Mouse (Mus musculus): ENCODE data around the gene Phf1. TPM values are rescaled to one million over a fixed set of nuclear protein-coding genes. Genes with fewer than 3 reads are reported as not detected.
A peak's percentile ranks its signal among the peaks of the same experiment; 100 is the strongest.

Gene Phf1
- polyA plus RNA-seq, 1 experiment from 2014 or later: 17.4 TPM

GRCm38 (mm10) chr17:26933885-26934827 lies 1.3 kb downstream of the Phf1 start:
- Histone ChIP-seq H3K27ac (replicated peaks) (peak overlapping the region; percentile 92; the same call in 1 of the 2 replicates), H3K4me1 (peaks cover 41% of the 10 kb centered on the region), H3K9ac (no peak overlapping the region; the same call in 1 of the 2 replicates), H3K4me3 (replicated peaks) (peak overlapping the region; percentile 66), H3K36me3 (peaks cover 44% of the 10 kb centered on the region), H3K27me3 (no peaks in the 10 kb centered on the region), H3K9me3 (replicated peaks) (no peaks in the 10 kb centered on the region), H3K4me2 (replicated peaks) (peak overlapping the region; percentile 77)
- 77% methylated on average over 16 of the region's 16 CpGs for WGBS
- no peak for ATAC-seq (ENCODE audit: insufficient number of reproducible peaks, low FRiP score, low TSS enrichment, low read depth)

GRCm38 (mm10) chr17:26935027-26935426 lies 2.2 kb downstream of the Phf1 start:
- H3K4me1 ChIP-seq: peaks cover 44% of the 10 kb centered on the region
- no peak overlapping the region for H3K4me2 ChIP-seq (replicated peaks)
- no peaks in the 10 kb centered on the region for H3K27me3 ChIP-seq
- H3K4me3 ChIP-seq (replicated peaks): no peak overlapping the region
- peaks cover 35% of the 10 kb centered on the region for H3K36me3 ChIP-seq
- 85% methylated on average over 9 of the region's 9 CpGs for WGBS
- H3K27ac ChIP-seq (replicated peaks): no peak overlapping the region
- H3K9me3 ChIP-seq (replicated peaks): no peaks in the 10 kb centered on the region
- no peak overlapping the region for H3K9ac ChIP-seq
- no peak for ATAC-seq (ENCODE audit: insufficient number of reproducible peaks, low FRiP score, low TSS enrichment, low read depth)

GRCm38 (mm10) chr17:26936453-26936852 lies 3.6 kb downstream of the Phf1 start:
- ATAC-seq (ENCODE audit: insufficient number of reproducible peaks, low FRiP score, low TSS enrichment, low read depth): no peak
- Histone ChIP-seq H3K4me2 (replicated peaks) (no peak overlapping the region), H3K4me1 (peaks cover 56% of the 10 kb centered on the region), H3K27ac (replicated peaks) (no peak overlapping the region), H3K36me3 (peaks cover 28% of the 10 kb centered on the region), H3K9me3 (replicated peaks) (no peaks in the 10 kb centered on the region), H3K4me3 (replicated peaks) (no peak overlapping the region), H3K9ac (no peak overlapping the region), H3K27me3 (no peaks in the 10 kb centered on the region)
- 76% methylated on average over 12 of the region's 12 CpGs for WGBS

- Histone ChIP-seq H3K27ac (replicated peaks) (no peak overlapping the region), H3K4me2 (replicated peaks) (peak overlapping the region; percentile 6; the same call in 1 of the 2 replicates), H3K9me3 (replicated peaks) (no peaks in the 10 kb centered on the region), H3K4me1 (peaks cover 61% of the 10 kb centered on the region), H3K9ac (no peak overlapping the region), H3K4me3 (replicated peaks) (no peak overlapping the region), H3K36me3 (peaks cover 28% of the 10 kb centered on the region), H3K27me3 (no peaks in the 10 kb centered on the region)
- ATAC-seq (ENCODE audit: insufficient number of reproducible peaks, low FRiP score, low TSS enrichment, low read depth): no peak
- WGBS: 83% methylated on average over 15 of the region's 15 CpGs
Observed at GRCm38 (mm10) chr17:26936921-26937695, 4.3 kb downstream of the Phf1 start.

GRCm38 (mm10) chr17:26937883-26938695 lies 5.2 kb downstream of the Phf1 start:
- ATAC-seq (ENCODE audit: insufficient number of reproducible peaks, low FRiP score, low TSS enrichment, low read depth): no peak
- Histone ChIP-seq H3K27ac (replicated peaks) (peak overlapping the region; percentile 90; the same call in 1 of the 2 replicates), H3K4me3 (replicated peaks) (peak overlapping the region; percentile 83), H3K36me3 (peaks cover 28% of the 10 kb centered on the region), H3K9me3 (replicated peaks) (no peaks in the 10 kb centered on the region), H3K4me2 (replicated peaks) (peak overlapping the region; percentile 98), H3K27me3 (no peaks in the 10 kb centered on the region), H3K9ac (peak overlapping the region; percentile 62), H3K4me1 (peaks cover 60% of the 10 kb centered on the region)
- WGBS: 56% methylated on average over 16 of the region's 16 CpGs

- Histone ChIP-seq H3K27ac (replicated peaks) (peak overlapping the region; percentile 90), H3K9me3 (replicated peaks) (no peaks in the 10 kb centered on the region), H3K4me2 (replicated peaks) (peak overlapping the region; percentile 98), H3K27me3 (no peaks in the 10 kb centered on the region), H3K36me3 (peaks cover 28% of the 10 kb centered on the region), H3K4me3 (replicated peaks) (peak overlapping the region; percentile 83), H3K4me1 (peaks cover 55% of the 10 kb centered on the region), H3K9ac (peak overlapping the region; percentile 62)
- under 1% methylated on average over 22 of the region's 22 CpGs for WGBS
- no peak for ATAC-seq (ENCODE audit: insufficient number of reproducible peaks, low FRiP score, low TSS enrichment, low read depth)
Observed at GRCm38 (mm10) chr17:26938731-26939130, 5.9 kb downstream of the Phf1 start.

GRCm38 (mm10) chr17:26939178-26939972 lies 6.5 kb downstream of the Phf1 start, which contains the start of gene Cuta:
Gene Cuta (minus strand): TSS chr17:26939569.
- H3K4me3 ChIP-seq (replicated peaks): peak within 1 kb of the TSS; percentile 83
- peak within 1 kb of the TSS; percentile 62 for H3K9ac ChIP-seq
- ATAC-seq (ENCODE audit: insufficient number of reproducible peaks, low FRiP score, low TSS enrichment, low read depth): peak; percentile 95
- peak within 1 kb of the TSS; percentile 97 for H3K27ac ChIP-seq (replicated peaks)
- H3K4me1 ChIP-seq: peaks cover 48% of the 10 kb centered on the region
- peaks cover 28% of the 10 kb centered on the region for H3K36me3 ChIP-seq
- peak within 1 kb of the TSS; percentile 98 for H3K4me2 ChIP-seq (replicated peaks)
- no peaks in the 10 kb centered on the region for H3K27me3 ChIP-seq
- under 1% methylated on average over 69 of the region's 70 CpGs for WGBS
- H3K9me3 ChIP-seq (replicated peaks): no peaks in the 10 kb centered on the region

GRCm38 (mm10) chr17:26939973-26940300 lies 7.1 kb downstream of the Phf1 start:
- Histone ChIP-seq H3K27me3 (no peaks in the 10 kb centered on the region), H3K9me3 (replicated peaks) (no peaks in the 10 kb centered on the region), H3K27ac (replicated peaks) (peak overlapping the region; percentile 97), H3K4me3 (replicated peaks) (peak overlapping the region; percentile 83), H3K9ac (peak overlapping the region; percentile 55; the same call in 1 of the 2 replicates), H3K4me1 (peaks cover 48% of the 10 kb centered on the region), H3K36me3 (peaks cover 26% of the 10 kb centered on the region), H3K4me2 (replicated peaks) (peak overlapping the region; percentile 98)
- 6% methylated on average over 3 of the region's 3 CpGs for WGBS
- no peak for ATAC-seq (ENCODE audit: insufficient number of reproducible peaks, low FRiP score, low TSS enrichment, low read depth)

GRCm38 (mm10) chr17:26941031-26941789 lies 8.4 kb downstream of the Phf1 start, which contains the start of gene Syngap1:
Gene Syngap1 (plus strand): TSS chr17:26941253.
- peak within 1 kb of the TSS; percentile 98 for H3K4me2 ChIP-seq (replicated peaks)
- WGBS: 2% methylated on average over 20 of the region's 24 CpGs
- peaks cover 14% of the 10 kb centered on the region for H3K36me3 ChIP-seq
- H3K9ac ChIP-seq: 0 out of 2 replicates have a peak within 1 kb of the TSS, but pooled peaks have one; percentile 55
- H3K9me3 ChIP-seq (replicated peaks): no peaks in the 10 kb centered on the region
- H3K4me1 ChIP-seq: peaks cover 61% of the 10 kb centered on the region
- peak within 1 kb of the TSS; percentile 97 for H3K27ac ChIP-seq (replicated peaks)
- peak within 1 kb of the TSS; percentile 83 for H3K4me3 ChIP-seq (replicated peaks)
- no peaks in the 10 kb centered on the region for H3K27me3 ChIP-seq
- ATAC-seq (ENCODE audit: insufficient number of reproducible peaks, low FRiP score, low TSS enrichment, low read depth): peak; percentile 25; the same call in 1 of the 2 replicates
